ENCODE assay signal across 23 mouse cellular contexts in genomic region chr9:13522061-13522820, GRCm38 (mm10).
A peak's percentile ranks its signal among the peaks of the same experiment; 100 is the strongest.
DNase-seq lines count a peak whose midpoint lies in the region; ATAC-seq and TF ChIP-seq lines count a peak whose summit lies in the region.
"Had no signal": no experiment of that assay in that cellular context is flagged by ENCODE, and none has a peak within 500 bp of the region (broad histone marks: within the 10 kb centered on the region; RNA-seq: fewer than 3 reads in every experiment).

No protein-coding gene starts in this region.

- H3K36me3 ChIP-seq in kidney, embryonic 16.5 days (ENCODE audit: insufficient read depth, low read length), result no peaks in the 10 kb centered on the region
- H3K36me3 ChIP-seq in stomach, embryonic 14.5 days (ENCODE audit: control insufficient read depth, insufficient read depth, low read length), result no peaks in the 10 kb centered on the region
- H3K36me3 ChIP-seq in stomach, postnatal 0 days (ENCODE audit: control insufficient read depth, insufficient read depth, low read length), result no peaks in the 10 kb centered on the region
- H3K36me3 ChIP-seq: heart, embryonic 10.5 days had no signal

- H3K4me3 ChIP-seq in kidney, embryonic 16.5 days (ENCODE audit: low read length), result no peak overlapping the region
- H3K4me3 ChIP-seq in stomach, embryonic 14.5 days (ENCODE audit: low read depth, low read length), result no peak overlapping the region
- no peak overlapping the region for H3K4me3 ChIP-seq in stomach, postnatal 0 days (ENCODE audit: low read depth, low read length)
- H3K4me3 ChIP-seq: heart, embryonic 10.5 days; left cerebral cortex, adult 2 months had no signal

- ATAC-seq in kidney, embryonic 16.5 days (ENCODE audit: low FRiP score, low TSS enrichment), result no peak
- no peak for ATAC-seq in stomach, embryonic 14.5 days (ENCODE audit: insufficient number of reproducible peaks, insufficient read depth, low FRiP score, low read depth)
- ATAC-seq in stomach, postnatal 0 days (ENCODE audit: low FRiP score, low TSS enrichment), result no peak
- ATAC-seq: forebrain, embryonic 16.5 days; hindbrain, postnatal 0 days had no signal

- peak overlapping the region; percentile 14; the same call in 1 of the 2 replicates for H3K27ac ChIP-seq in kidney, embryonic 16.5 days (ENCODE audit: low read length)
- H3K27ac ChIP-seq in stomach, embryonic 14.5 days (ENCODE audit: low read length), result peak overlapping the region; percentile 52; the same call in 1 of the 2 replicates
- no peak overlapping the region for H3K27ac ChIP-seq in stomach, postnatal 0 days (replicated peaks)
- H3K27ac ChIP-seq: heart, embryonic 10.5 days; hindbrain, postnatal 0 days; left cerebral cortex, adult 2 months had no signal

- intact Hi-C loops in left cerebral cortex, postnatal 36 days (cut with DNase I), result no loop called here

- no peak overlapping the region for H3K9ac ChIP-seq in kidney, embryonic 16.5 days (replicated peaks; ENCODE audit: low read length)
- H3K9ac ChIP-seq in stomach, embryonic 14.5 days (replicated peaks; ENCODE audit: low read depth, low read length), result no peak overlapping the region
- H3K9ac ChIP-seq in stomach, postnatal 0 days (ENCODE audit: low read length), result no peak overlapping the region

- no peaks in the 10 kb centered on the region for H3K9me3 ChIP-seq in kidney, embryonic 16.5 days (ENCODE audit: low read length)
- no peaks in the 10 kb centered on the region for H3K9me3 ChIP-seq in stomach, embryonic 14.5 days (ENCODE audit: control insufficient read depth, low read depth, low read length)
- no peaks in the 10 kb centered on the region for H3K9me3 ChIP-seq in stomach, postnatal 0 days (ENCODE audit: control insufficient read depth, low read length)
- H3K9me3 ChIP-seq: heart, embryonic 10.5 days had no signal

- peak; percentile 10 to 26 for DNase-seq in frontal cortex, postnatal 36 days (ENCODE audit: low spot score in 2 of 2)
- DNase-seq in frontal cortex, postnatal 14 days (ENCODE audit: low spot score in 2 of 2), result no peak
- DNase-seq in kidney, adult 8-10 months, result no peak
- DNase-seq in stomach, postnatal 0 days (ENCODE audit: low spot score), result no peak
- DNase-seq in adipocyte (ENCODE audit: low spot score), result no peak
- no peak for DNase-seq in left cerebral cortex, postnatal 36 days (ENCODE audit: low spot score in 2 of 2)
- DNase-seq: adrenal gland, adult 2 months; cerebellum, adult 8-10 months; gastrocnemius, postnatal 14 days; kidney, adult 11 months; kidney, postnatal 25 days; layer of hippocampus, adult 9-11 months; lung, adult 18-20 months; lung, postnatal 36 days; retina, postnatal 1 day had no signal

- H3K27me3 ChIP-seq in kidney, embryonic 16.5 days (ENCODE audit: insufficient read depth, low read length), result no peaks in the 10 kb centered on the region
- H3K27me3 ChIP-seq in stomach, embryonic 14.5 days (ENCODE audit: control insufficient read depth, insufficient read depth, low read length), result no peaks in the 10 kb centered on the region
- H3K27me3 ChIP-seq in stomach, postnatal 0 days (ENCODE audit: control insufficient read depth, insufficient read depth, low read length), result no peaks in the 10 kb centered on the region
- H3K27me3 ChIP-seq: CH12.LX had no signal

- TF ChIP-seq CTCF in stomach, postnatal 0 days (IDR thresholded peaks at IDR 0.05; ENCODE audit: low read depth), result no peak

- peaks cover 42% of the 10 kb centered on the region for H3K4me1 ChIP-seq in kidney, embryonic 16.5 days (ENCODE audit: insufficient read depth, low read length)
- peaks cover 19% of the 10 kb centered on the region for H3K4me1 ChIP-seq in stomach, embryonic 14.5 days (ENCODE audit: control insufficient read depth, insufficient read depth, low read length)
- H3K4me1 ChIP-seq in stomach, postnatal 0 days (replicated peaks; ENCODE audit: control insufficient read depth, insufficient read depth), result no peaks in the 10 kb centered on the region

- H3K4me2 ChIP-seq in kidney, embryonic 16.5 days (replicated peaks; ENCODE audit: low read depth, low read length), result no peak overlapping the region
- H3K4me2 ChIP-seq in stomach, embryonic 14.5 days (replicated peaks; ENCODE audit: low read depth, low read length), result no peak overlapping the region
- H3K4me2 ChIP-seq in stomach, postnatal 0 days (replicated peaks; ENCODE audit: low read depth), result no peak overlapping the region
- H3K4me2 ChIP-seq: liver, embryonic 11.5 days had no signal

- no peak for TF ChIP-seq EP300 in stomach, postnatal 0 days (optimal IDR thresholded peaks at IDR 0.05)

- 73% methylated on average over 9 of the region's 9 CpGs for WGBS in kidney, embryonic 16.5 days
- 68% methylated on average over 9 of the region's 9 CpGs for WGBS in stomach, embryonic 14.5 days
- WGBS in stomach, postnatal 0 days, result 58% methylated on average over 9 of the region's 9 CpGs

Comparison
In these comparisons a context has a peak if more than half of its experiments do, and no peak if none do; other contexts are left out.
1. DNase-seq: peak in frontal cortex, postnatal 36 days (2 of 2); none in frontal cortex, postnatal 14 days (0 of 2), kidney, adult 8-10 months (0 of 2), stomach, postnatal 0 days (single experiment), adipocyte (single experiment) and left cerebral cortex, postnatal 36 days (0 of 2).